Mouse (Mus musculus): ENCODE measurements around the gene Prcp.
"Not testable (repeated sequence)": the region's sequence is repeated elsewhere in the genome, so short reads cannot be mapped to it uniquely, and the experiment has no call there.

Prcp gene

DNA sequence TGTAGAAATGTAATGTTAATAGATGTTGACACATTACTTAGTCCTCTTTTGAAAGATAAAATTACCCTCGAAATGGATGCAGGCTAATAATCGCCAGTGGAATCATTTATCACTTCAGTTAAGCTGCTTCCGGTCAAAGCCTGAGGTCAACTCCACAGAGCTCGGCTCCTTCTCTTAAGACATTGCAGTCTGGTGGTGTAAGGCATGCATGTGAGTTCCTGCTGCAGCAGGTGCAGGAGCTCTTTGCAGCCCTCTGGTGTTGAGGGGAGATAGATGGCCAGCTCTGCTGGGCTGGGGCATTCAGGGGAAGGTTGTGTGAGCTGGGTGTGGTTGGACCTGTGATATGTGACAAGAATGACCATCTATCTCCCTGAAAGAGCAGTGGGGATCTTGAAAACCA, 104.0 kb downstream of the Prcp start:
- no peak for DNase-seq (ENCODE audit: low read depth, low spot score)

DNA sequence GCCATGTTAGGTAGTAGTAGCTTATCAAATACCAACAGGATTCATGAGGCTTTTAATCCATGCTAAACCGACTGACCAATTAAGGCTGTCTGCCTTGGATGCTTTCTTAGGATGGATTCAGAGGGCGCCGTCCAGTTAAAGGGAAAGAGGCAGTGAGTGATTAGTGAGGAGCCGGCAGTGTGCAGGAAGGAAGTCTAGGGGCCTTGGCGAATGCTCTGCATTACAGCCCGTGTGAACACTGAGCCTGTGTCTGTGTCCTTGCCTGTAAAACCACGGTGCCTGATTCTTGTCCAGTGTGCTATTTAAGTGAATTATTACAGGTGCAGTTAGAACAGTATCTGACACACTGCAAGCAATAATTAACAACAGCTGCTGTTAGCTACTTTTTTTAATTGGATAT, 104.5 kb downstream of the Prcp start:
- not testable (repeated sequence) for DNase-seq (ENCODE audit: low read depth, low spot score)

DNA sequence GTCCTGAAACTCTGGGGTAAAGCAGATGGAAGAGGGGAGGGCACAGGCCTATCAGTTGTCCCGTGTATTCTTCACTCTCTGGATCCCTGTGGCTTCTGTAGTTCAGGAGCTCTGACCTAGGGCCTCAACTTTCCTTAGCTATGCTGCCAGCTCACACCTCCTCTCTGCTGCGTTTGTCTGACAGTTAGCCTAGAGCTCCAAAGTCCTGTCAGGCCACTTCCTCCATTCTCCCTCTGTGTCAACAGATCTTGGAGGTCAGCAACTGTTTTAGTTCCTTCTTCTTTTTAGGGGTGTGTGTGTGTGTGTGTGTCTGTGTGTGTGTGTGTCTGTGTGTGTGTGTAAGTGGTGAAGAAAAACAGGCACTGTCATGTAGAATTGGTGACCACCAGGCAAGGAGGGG, 106.5 kb downstream of the Prcp start:
- DNase-seq (ENCODE audit: low read depth, low spot score) = no peak

DNA sequence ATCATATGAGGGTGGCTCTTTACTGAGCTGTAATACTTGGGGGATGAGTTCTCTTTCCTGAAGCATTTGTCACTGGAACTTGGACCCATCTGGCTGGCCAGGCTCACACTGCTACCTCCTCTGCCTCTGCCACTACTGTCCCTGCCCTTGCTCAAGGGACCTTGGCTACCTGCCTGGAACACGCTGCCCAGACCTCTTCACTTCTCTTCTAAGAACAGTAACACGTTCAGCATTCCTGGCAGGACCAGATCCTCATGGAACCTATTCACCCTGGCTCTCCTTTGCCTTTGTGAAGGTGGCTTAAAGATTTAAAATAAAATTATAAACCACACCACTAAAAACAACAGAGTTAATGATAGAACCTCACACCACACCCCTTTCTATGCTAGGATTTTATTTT, 107.6 kb downstream of the Prcp start:
- no peak for DNase-seq (ENCODE audit: low read depth, low spot score)

All from ZHBTc4 (cell line).